Mouse (Mus musculus) erythroblast, embryonic 14.5 days (primary cell): ENCODE results near the gene Tubb2a. TPM values are rescaled to one million over a fixed set of nuclear protein-coding genes. Genes with fewer than 3 reads are reported as not detected.

Source experiments
- H3K27me3 ChIP-seq: 2 replicates; pipeline ENCODE4 v1.6.1; 2012; ENCODE audit warnings: inconsistent platforms; ENCODE audit not compliant: control insufficient read depth
- H3K36me3 ChIP-seq: 2 replicates; pipeline ENCODE4 v1.6.1; 2012; ENCODE audit warnings: mild to moderate bottlenecking, inconsistent platforms; ENCODE audit not compliant: control insufficient read depth
- H3K4me1 ChIP-seq: 2 replicates; pipeline ENCODE4 v1.6.1; 2012; ENCODE audit warnings: inconsistent platforms; ENCODE audit not compliant: control insufficient read depth
- H3K4me3 ChIP-seq: replicated peaks from 2 replicates; pipeline ENCODE3; 2012; ENCODE audit warnings: moderate library complexity, mild to moderate bottlenecking, inconsistent platforms
- H3K9me3 ChIP-seq: 2 replicates; pipeline ENCODE4 v1.6.1; 2012; ENCODE audit warnings: low read length, inconsistent platforms, mixed read lengths; ENCODE audit not compliant: control insufficient read depth
- GATA1 ChIP-seq: IDR thresholded peaks from 2 replicates; pipeline ENCODE4 v1.6.1; 2012; ENCODE audit warnings: low read length, inconsistent platforms, mixed read lengths
- TAL1 ChIP-seq: IDR thresholded peaks from 3 replicates; pipeline ENCODE4 v1.6.1; 2012; ENCODE audit warnings: low read length, inconsistent platforms, mixed read lengths
- polyA plus RNA-seq: library from polyadenylated mRNA; stranded (reverse); fragments of >175 nt; gene quantifications from 2 replicates; pipeline ENCODE4 v1.2.3, GENCODE M21; 2012

Tubb2a gene
- polyA plus RNA-seq, 1 experiment: 6.1 TPM

DNA sequence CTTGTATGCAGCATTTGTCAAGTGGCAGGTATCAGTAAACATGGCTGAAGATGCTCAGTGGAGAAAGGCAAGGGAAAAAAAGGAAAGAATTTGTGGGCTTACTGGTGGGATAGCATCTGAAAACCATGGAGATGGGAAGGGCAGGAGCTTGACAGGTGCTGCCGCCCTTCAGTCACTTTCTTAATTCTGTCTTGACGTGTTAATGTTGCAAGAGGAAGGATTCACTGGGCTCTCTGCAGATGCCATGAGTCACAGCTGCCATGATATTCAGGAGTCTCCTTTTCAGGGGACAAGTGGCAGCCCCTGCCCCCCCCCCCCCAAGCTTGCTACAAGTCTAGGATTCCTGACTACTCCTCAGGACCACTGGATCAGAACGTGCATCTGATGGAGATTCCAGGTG, 34.1 kb upstream of the Tubb2a start:
- TF ChIP-seq GATA1: no peak
- TF ChIP-seq TAL1: no peak
- no peaks in the 10 kb centered on the region for H3K27me3 ChIP-seq

DNA sequence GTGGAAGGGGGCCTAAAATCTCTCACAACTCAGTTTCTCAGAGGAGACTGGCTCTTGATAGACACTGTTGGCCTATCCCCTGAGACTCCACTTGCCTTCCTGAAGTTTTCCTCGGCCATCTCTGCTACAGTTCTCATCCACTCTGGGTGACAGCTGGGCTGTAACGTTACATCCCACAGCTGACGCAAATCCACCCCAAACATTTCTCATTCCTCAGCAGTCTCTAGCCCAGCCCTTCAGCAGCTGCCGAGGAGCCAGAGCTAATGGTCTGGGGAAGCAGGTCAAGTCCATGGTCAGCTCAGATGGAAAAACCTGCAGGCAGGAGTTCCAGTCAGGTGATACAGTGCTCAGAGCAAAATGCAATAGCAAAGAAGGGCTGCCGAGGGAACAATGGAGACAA, 33.2 kb upstream of the Tubb2a start:
- no peaks in the 10 kb centered on the region for H3K27me3 ChIP-seq
- no peak for TF ChIP-seq GATA1

More for the DNA sequence above, 34.1 kb upstream of the Tubb2a start:
- no peaks in the 10 kb centered on the region for H3K9me3 ChIP-seq
- no peak overlapping the region for H3K4me3 ChIP-seq
- peaks cover 9% of the 10 kb centered on the region for H3K4me1 ChIP-seq
- H3K36me3 ChIP-seq: no peaks in the 10 kb centered on the region

DNA sequence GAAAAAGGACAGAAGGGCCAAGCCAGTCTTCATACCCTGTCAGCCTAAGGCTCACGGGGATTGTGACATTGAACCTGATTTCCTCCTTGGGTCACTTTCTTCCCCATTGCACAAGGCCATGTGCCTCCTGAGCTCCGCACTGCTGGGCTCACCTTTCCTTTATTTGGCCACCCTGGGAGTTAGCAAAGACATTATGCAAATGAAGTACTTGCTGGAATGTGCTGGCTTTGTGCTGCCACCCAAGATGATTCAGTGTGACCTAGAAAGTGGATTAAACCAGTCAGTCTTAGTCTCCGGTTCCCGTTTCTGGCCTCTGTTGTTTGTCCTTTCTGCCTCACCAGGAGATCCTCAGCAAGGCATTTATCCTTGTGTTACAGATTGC, 31.9 kb upstream of the Tubb2a start:
- Histone ChIP-seq H3K27me3 (no peaks in the 10 kb centered on the region), H3K4me3 (no peak overlapping the region), H3K4me1 (no peaks in the 10 kb centered on the region), H3K9me3 (no peaks in the 10 kb centered on the region), H3K36me3 (no peaks in the 10 kb centered on the region)
- TF ChIP-seq TAL1: no peak
- no peak for TF ChIP-seq GATA1

More for the DNA sequence above, 33.2 kb upstream of the Tubb2a start:
- H3K36me3 ChIP-seq: no peaks in the 10 kb centered on the region
- no peak overlapping the region for H3K4me3 ChIP-seq
- H3K4me1 ChIP-seq: peaks cover 2% of the 10 kb centered on the region; the same call in 1 of the 2 replicates
- H3K9me3 ChIP-seq: no peaks in the 10 kb centered on the region

DNA sequence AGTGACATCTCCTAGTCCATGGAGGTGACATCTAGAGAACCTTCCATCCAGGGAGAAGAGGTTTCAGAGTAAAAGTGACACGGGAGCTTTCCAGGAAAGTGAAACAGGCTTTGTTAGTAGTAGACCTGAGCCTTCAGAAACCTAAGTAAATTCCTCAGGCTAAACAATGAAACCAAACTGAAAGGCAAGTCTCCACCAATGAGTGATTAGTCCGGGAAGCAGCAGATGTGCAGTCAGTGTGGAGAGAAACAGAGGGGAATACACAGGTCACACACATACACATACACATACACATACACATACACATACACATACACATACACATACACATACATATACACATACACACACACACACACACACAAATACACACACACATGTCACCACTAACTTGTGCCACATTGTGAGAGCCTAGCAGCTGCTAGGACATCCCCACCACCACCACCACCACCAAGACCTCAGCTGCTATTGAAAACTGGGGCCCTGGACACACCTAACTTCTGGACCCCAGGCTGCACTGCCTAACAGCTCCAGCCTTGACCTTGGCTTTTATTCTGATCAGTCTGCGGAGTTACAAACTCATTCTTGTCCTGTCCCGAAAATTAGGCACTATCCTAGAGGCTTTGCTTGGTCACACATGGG, 31.3 kb upstream of the Tubb2a start:
- Histone ChIP-seq H3K9me3 (peaks cover under 1% of the 10 kb centered on the region; the same call in 1 of the 2 replicates), H3K4me3 (no peak overlapping the region), H3K4me1 (no peaks in the 10 kb centered on the region), H3K27me3 (no peaks in the 10 kb centered on the region), H3K36me3 (no peaks in the 10 kb centered on the region)
- TF ChIP-seq GATA1 (no peak), TAL1 (no peak)

DNA sequence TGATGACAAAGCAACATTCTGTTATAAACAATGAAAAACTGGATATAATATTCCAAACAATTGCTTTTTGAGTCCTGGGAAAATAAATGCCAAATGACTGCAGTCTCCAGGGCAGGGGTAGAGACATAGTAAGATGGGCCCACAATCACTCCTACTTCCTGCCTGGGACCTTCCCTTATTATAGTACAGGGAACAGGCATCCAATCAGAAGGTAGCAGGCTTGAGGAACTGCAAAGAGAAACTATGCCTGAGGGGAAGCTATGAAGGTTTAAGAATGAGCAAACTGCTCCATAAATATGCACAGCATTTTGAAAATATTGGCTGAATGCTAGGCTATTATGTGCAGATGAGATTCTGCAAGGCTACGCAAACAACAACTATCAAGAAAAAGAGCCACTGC, 29.2 kb upstream of the Tubb2a start:
- Histone ChIP-seq H3K27me3 (no peaks in the 10 kb centered on the region), H3K9me3 (peaks cover 6% of the 10 kb centered on the region; the same call in 1 of the 2 replicates), H3K4me3 (no peak overlapping the region), H3K36me3 (no peaks in the 10 kb centered on the region), H3K4me1 (peaks cover 4% of the 10 kb centered on the region)
- TF ChIP-seq GATA1 (no peak), TAL1 (no peak)

DNA sequence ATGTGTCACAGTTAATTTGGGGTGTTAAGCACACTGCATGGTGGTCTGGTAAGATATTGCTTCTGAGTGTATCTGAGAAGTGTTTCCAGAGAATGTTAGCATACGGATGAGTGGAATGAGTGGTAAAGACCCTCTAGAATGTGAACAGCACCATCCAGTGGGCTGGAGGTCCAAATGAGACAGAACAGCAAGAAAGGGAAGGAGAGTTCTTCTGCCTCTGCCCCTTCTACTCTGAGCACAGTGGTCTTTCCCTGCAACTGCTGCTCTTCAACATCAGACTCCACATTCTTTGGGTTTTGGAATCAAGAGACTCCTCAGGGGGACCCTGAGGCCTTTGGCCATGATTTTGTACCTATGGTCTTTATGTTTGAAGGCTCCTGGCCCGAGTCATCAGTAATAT, 28.4 kb upstream of the Tubb2a start:
- peaks cover 6% of the 10 kb centered on the region; the same call in 1 of the 2 replicates for H3K9me3 ChIP-seq
- peaks cover 11% of the 10 kb centered on the region for H3K4me1 ChIP-seq
- H3K36me3 ChIP-seq: no peaks in the 10 kb centered on the region
- TF ChIP-seq TAL1 (no peak), GATA1 (no peak)
- no peaks in the 10 kb centered on the region for H3K27me3 ChIP-seq
- no peak overlapping the region for H3K4me3 ChIP-seq

DNA sequence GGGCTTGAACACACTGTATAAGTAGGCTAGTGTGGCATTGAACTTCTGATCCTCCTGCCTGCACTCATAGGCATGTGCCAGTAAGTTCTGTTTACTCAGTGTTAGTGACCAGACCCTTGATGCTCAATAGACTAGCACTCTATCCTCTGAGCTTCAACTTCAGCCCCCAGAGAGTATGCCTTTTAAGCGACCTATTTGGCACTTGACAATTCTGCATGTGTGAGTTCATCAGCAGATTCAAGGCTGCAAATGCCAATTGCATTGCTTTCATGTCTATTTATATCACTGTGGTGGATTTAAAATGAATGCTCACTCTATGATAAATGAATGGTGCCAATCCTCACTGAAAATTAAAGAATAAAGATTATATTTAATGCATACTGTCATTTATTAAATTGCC, 27.6 kb upstream of the Tubb2a start:
- H3K27me3 ChIP-seq: no peaks in the 10 kb centered on the region
- TF ChIP-seq TAL1: no peak
- no peak for TF ChIP-seq GATA1
- H3K36me3 ChIP-seq: no peaks in the 10 kb centered on the region
- H3K4me3 ChIP-seq: no peak overlapping the region
- H3K4me1 ChIP-seq: peaks cover 20% of the 10 kb centered on the region
- H3K9me3 ChIP-seq: peaks cover 6% of the 10 kb centered on the region; the same call in 1 of the 2 replicates

DNA sequence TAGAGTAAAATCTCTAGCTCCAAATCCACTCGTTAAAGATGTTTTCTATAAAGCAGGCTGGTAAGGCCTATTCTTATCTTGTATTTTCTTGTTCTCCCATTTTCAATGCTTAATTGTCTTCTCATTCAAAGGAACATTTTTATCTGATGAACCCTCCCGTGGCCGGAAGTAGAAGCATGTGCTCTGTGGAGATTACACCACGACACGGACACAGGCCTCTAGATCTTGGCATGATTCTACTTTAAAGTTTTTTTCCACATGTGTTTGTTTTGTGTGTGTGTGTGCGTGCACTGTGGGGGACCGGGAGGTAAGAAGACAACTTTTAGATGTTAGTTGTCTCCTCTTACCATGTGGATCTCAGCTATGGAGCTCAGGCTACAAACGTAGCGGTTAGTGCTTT, 24.1 kb upstream of the Tubb2a start:
- Histone ChIP-seq H3K9me3 (peaks cover 8% of the 10 kb centered on the region; the same call in 1 of the 2 replicates), H3K4me3 (no peak overlapping the region), H3K27me3 (no peaks in the 10 kb centered on the region), H3K36me3 (no peaks in the 10 kb centered on the region), H3K4me1 (peaks cover 25% of the 10 kb centered on the region)
- no peak for TF ChIP-seq GATA1

DNA sequence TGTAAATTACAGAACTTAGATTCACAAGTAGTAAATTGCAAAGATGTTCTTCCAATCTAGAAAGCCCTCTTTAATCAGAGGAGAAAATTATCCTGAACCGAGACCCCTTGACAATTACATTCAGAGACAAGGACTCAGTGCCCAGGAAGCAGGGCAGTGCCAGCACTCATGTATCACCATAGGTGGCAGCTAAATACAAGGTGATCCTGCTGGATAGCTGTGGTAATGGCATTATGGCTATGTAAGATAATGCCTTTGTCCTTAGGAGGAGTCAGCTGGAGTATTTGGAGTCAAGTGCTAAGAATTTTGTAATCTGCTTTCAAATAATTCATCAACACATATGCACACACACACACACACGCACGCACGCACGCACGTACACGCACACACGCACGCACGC, 23.4 kb upstream of the Tubb2a start:
- no peak for TF ChIP-seq GATA1
- TF ChIP-seq TAL1: 0 out of 3 replicates have a peak, but pooled peaks have one; percentile 18
- Histone ChIP-seq H3K9me3 (peaks cover 8% of the 10 kb centered on the region; the same call in 1 of the 2 replicates), H3K4me1 (peaks cover 25% of the 10 kb centered on the region), H3K27me3 (no peaks in the 10 kb centered on the region), H3K4me3 (peak overlapping the region; percentile 37), H3K36me3 (no peaks in the 10 kb centered on the region)

DNA sequence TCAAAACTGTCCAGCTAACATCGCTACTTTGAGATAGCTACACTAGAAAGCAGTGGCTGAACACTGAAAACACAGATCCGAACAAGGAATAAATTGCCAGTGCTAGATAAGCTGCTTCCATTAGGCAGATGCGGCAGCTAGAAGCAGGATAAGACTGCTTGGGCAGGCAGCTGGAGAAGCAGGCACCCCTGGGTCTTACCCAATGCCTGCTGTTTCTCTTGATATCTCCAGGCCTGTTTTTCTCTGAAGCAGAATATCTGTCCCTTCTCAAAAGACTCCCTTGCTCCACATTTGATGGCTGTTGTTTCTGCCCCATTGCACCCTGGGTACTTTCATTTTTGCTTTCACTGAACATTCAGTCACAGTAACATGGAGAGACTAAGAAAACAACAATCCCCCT, 22.9 kb upstream of the Tubb2a start:
- TF ChIP-seq GATA1 (no peak; the same call in 1 of the 2 replicates), TAL1 (peak; percentile 60)
- peaks cover 8% of the 10 kb centered on the region; the same call in 1 of the 2 replicates for H3K9me3 ChIP-seq
- peak overlapping the region; percentile 37 for H3K4me3 ChIP-seq

More for the DNA sequence above, 22.9 kb upstream of the Tubb2a start:
- no peaks in the 10 kb centered on the region for H3K27me3 ChIP-seq
- H3K36me3 ChIP-seq: no peaks in the 10 kb centered on the region
- peaks cover 25% of the 10 kb centered on the region for H3K4me1 ChIP-seq
